Mouse (Mus musculus) forebrain, embryonic 11.5 days (tissue): ENCODE measurements around the gene Ssrp1. TPM values are rescaled to one million over a fixed set of nuclear protein-coding genes. Genes with fewer than 3 reads are reported as not detected.

Experiments used
- ATAC-seq: fragments of 200-750 bp; cut with Nextera tagmentation; replicated peaks from 2 replicates; pipeline ENCODE4 v1.8.0; 2017; ENCODE audit warnings: moderate TSS enrichment; ENCODE audit not compliant: low FRiP score
- DNase-seq: peaks from one replicate; pipeline ENCODE4 v3.0.0-alpha.2; 2017; ENCODE audit warnings: low spot score
- H3K27ac ChIP-seq: fragments of 300-500 bp; sonication (generic); 2 replicates; pipeline ENCODE4 v1.5.1; 2014; ENCODE audit warnings: low read depth, low read length
- H3K27me3 ChIP-seq: fragments of 300-500 bp; sonication (generic); 2 replicates; pipeline ENCODE4 v1.6.1; 2014; ENCODE audit warnings: mild to moderate bottlenecking, low read length, mixed read lengths; ENCODE audit not compliant: control insufficient read depth, insufficient read depth
- H3K36me3 ChIP-seq: fragments of 300-500 bp; sonication (generic); 2 replicates; pipeline ENCODE4 v1.6.1; 2014; ENCODE audit warnings: mild to moderate bottlenecking, low read length, moderate library complexity, mixed read lengths; ENCODE audit not compliant: control insufficient read depth, insufficient read depth
- H3K4me1 ChIP-seq: fragments of 300-500 bp; sonication (generic); replicated peaks from 2 replicates; pipeline ENCODE4 v1.6.1; 2014; ENCODE audit warnings: low read length, mixed read lengths; ENCODE audit not compliant: control insufficient read depth, insufficient read depth
- H3K4me2 ChIP-seq: fragments of 300-500 bp; sonication (generic); 2 replicates; pipeline ENCODE4 v1.6.1; 2014; ENCODE audit warnings: low read depth, mild to moderate bottlenecking, low read length, moderate library complexity, mixed read lengths; ENCODE audit not compliant: severe bottlenecking
- H3K4me3 ChIP-seq: fragments of 300-500 bp; sonication (generic); 2 replicates; pipeline ENCODE4 v1.5.1; 2014; ENCODE audit warnings: low read depth, low read length
- H3K9ac ChIP-seq: fragments of 300-500 bp; sonication (generic); 2 replicates; pipeline ENCODE4 v1.6.1; 2014; ENCODE audit warnings: low read length
- H3K9me3 ChIP-seq: fragments of 300-500 bp; sonication (generic); 2 replicates; pipeline ENCODE4 v1.6.1; 2016; ENCODE audit warnings: low read length, mixed read lengths; ENCODE audit not compliant: control insufficient read depth
- WGBS: fragments of 180-500 bp; shearing (Covaris S2); extraction: QIAGEN DNeasy Blood & Tissue Kit; methylation state at CpG from one replicate; pipeline ENCODE4 v1.1.7; 2014; 5-methylcytosine and 5-hydroxymethylcytosine counted together
- polyA plus RNA-seq: library from polyadenylated mRNA; unstranded; fragments of >200 nt; fragmentation: Nextera tagmentation; extraction: Ambion mirVana; gene quantifications from 2 replicates; pipeline ENCODE4 v1.2.1, GENCODE M21; 2014

Gene Ssrp1
- polyA plus RNA-seq, 1 experiment from 2014 or later = 375 TPM

GRCm38 (mm10) chr2:85060591-85061060 lies 23.6 kb downstream of the Ssrp1 start:
- DNase-seq = no peak
- 18% methylated on average over 11 of the region's 11 CpGs for whole genome bisulfite sequencing
- no peak overlapping the region for H3K27ac ChIP-seq
- no peaks in the 10 kb centered on the region; the same call in 1 of the 2 replicates for H3K4me1 ChIP-seq
- peak overlapping the region; percentile 17; the same call in 1 of the 2 replicates for H3K9ac ChIP-seq
- no peaks in the 10 kb centered on the region for H3K9me3 ChIP-seq
- H3K4me3 ChIP-seq = no peak overlapping the region
- peak overlapping the region; percentile 19; the same call in 1 of the 2 replicates for H3K4me2 ChIP-seq
- peak; percentile 51 for ATAC-seq
- peaks cover 4% of the 10 kb centered on the region; the same call in 1 of the 2 replicates for H3K36me3 ChIP-seq
- H3K27me3 ChIP-seq = no peaks in the 10 kb centered on the region

- DNase-seq (no peak), ATAC-seq (no peak; the same call in 1 of the 2 replicates)
- WGBS = 48% methylated on average over 10 of the region's 10 CpGs
- Histone ChIP-seq H3K9me3 (no peaks in the 10 kb centered on the region), H3K4me1 (no peaks in the 10 kb centered on the region; the same call in 1 of the 2 replicates), H3K4me3 (no peak overlapping the region), H3K27me3 (no peaks in the 10 kb centered on the region), H3K9ac (no peak overlapping the region; the same call in 1 of the 2 replicates), H3K36me3 (peaks cover 4% of the 10 kb centered on the region; the same call in 1 of the 2 replicates), H3K4me2 (peak overlapping the region; percentile 19; the same call in 1 of the 2 replicates), H3K27ac (no peak overlapping the region)
These were observed 24.1 kb downstream of the Ssrp1 start for GRCm38 (mm10) chr2:85061107-85061541.

GRCm38 (mm10) chr2:85065141-85065875 lies 28.3 kb downstream of the Ssrp1 start:
- no peaks in the 10 kb centered on the region for H3K27me3 ChIP-seq
- no peaks in the 10 kb centered on the region; the same call in 1 of the 2 replicates for H3K4me1 ChIP-seq
- no peak overlapping the region for H3K4me3 ChIP-seq
- 92% methylated on average over 12 of the region's 12 CpGs for WGBS
- no peak for ATAC-seq
- H3K4me2 ChIP-seq = no peak overlapping the region
- no peak overlapping the region for H3K27ac ChIP-seq
- H3K36me3 ChIP-seq = no peaks in the 10 kb centered on the region; the same call in 1 of the 2 replicates
- no peak for DNase-seq
- no peaks in the 10 kb centered on the region for H3K9me3 ChIP-seq
- no peak overlapping the region for H3K9ac ChIP-seq

- no peak overlapping the region for H3K9ac ChIP-seq
- H3K4me1 ChIP-seq = no peaks in the 10 kb centered on the region
- H3K4me2 ChIP-seq = no peak overlapping the region
- 92% methylated on average over 5 of the region's 5 CpGs for WGBS
- no peak overlapping the region for H3K4me3 ChIP-seq
- no peaks in the 10 kb centered on the region; the same call in 1 of the 2 replicates for H3K36me3 ChIP-seq
- DNase-seq = no peak
- no peaks in the 10 kb centered on the region for H3K27me3 ChIP-seq
- no peak overlapping the region for H3K27ac ChIP-seq
- no peaks in the 10 kb centered on the region for H3K9me3 ChIP-seq
- ATAC-seq = no peak
These were observed 29.9 kb downstream of the Ssrp1 start for GRCm38 (mm10) chr2:85066937-85067336.

DNA sequence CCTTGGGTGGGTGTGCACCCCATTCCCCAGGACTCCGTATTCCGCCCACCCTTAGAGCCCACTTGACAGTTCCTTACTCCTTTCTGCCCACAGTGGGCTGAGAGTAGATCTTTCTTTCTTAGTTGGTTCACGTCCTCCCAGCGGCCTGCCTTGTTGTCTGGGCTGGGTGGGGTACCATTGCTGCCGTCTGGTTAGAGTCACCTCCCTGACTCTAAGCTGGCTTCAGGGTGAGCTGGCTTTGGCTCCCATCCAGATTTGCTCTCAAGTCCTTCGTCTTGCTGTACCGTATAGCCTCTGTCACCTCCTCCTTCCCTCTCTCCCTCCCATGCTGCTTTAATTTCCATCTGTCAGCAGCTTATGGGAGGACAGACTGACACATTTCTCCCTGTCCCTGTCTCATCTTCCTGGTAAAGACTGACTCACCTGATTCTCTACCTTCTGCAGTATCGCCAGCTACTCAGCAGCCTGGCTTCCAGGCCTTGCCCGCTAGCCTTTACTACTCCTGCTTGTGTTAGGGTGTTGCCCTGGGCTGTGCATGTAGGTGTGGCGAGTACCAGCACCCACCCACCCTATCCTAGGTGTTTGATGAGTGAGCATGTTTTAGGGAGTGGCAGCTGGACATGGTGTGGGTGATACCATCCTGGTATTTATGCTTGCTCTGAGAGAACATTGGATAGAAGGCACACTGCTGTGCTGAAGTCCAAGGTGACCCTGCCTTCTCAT lies 31.0 kb downstream of the Ssrp1 start:
- Histone ChIP-seq H3K27ac (no peak overlapping the region), H3K4me1 (no peaks in the 10 kb centered on the region), H3K9me3 (no peaks in the 10 kb centered on the region), H3K4me2 (no peak overlapping the region), H3K4me3 (no peak overlapping the region), H3K27me3 (no peaks in the 10 kb centered on the region), H3K9ac (no peak overlapping the region), H3K36me3 (no peaks in the 10 kb centered on the region; the same call in 1 of the 2 replicates)
- DNase-seq (no peak), ATAC-seq (no peak)
- 88% methylated on average over 10 of the region's 10 CpGs for WGBS

DNA sequence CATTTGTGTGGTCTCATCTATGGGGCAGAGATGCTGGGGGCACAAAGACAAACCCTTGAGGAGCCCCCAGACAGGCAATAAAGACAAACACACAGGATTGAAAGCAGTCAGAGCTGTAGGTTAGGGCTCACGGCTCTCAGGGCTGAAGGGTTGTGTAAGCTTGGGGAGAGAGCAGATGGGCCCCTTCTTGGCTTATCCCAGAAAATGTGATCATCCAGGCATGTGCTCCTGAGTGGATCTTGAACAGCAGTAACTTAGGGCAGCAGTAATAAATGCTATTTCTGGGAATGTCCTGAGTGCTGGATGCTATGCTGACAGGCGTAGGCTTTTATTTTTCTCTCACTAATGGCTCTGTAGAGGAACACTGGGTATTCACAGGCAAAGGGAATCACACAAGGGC lies 31.6 kb downstream of the Ssrp1 start:
- no peaks in the 10 kb centered on the region for H3K4me1 ChIP-seq
- 86% methylated on average over 2 of the region's 2 CpGs for WGBS
- ATAC-seq (no peak), DNase-seq (no peak)
- no peak overlapping the region for H3K4me3 ChIP-seq
- H3K9me3 ChIP-seq = no peaks in the 10 kb centered on the region
- H3K4me2 ChIP-seq = no peak overlapping the region
- H3K9ac ChIP-seq = no peak overlapping the region
- no peak overlapping the region for H3K27ac ChIP-seq
- no peaks in the 10 kb centered on the region for H3K27me3 ChIP-seq
- H3K36me3 ChIP-seq = no peaks in the 10 kb centered on the region; the same call in 1 of the 2 replicates

- no peaks in the 10 kb centered on the region for H3K9me3 ChIP-seq
- H3K4me3 ChIP-seq = no peak overlapping the region
- no peak for DNase-seq
- no peaks in the 10 kb centered on the region; the same call in 1 of the 2 replicates for H3K36me3 ChIP-seq
- WGBS = 73% methylated on average over 15 of the region's 15 CpGs
- H3K9ac ChIP-seq = no peak overlapping the region
- 0 out of 2 replicates have a peak, but pooled peaks have one; percentile 13 for ATAC-seq
- H3K27me3 ChIP-seq = no peaks in the 10 kb centered on the region
- H3K27ac ChIP-seq = no peak overlapping the region
- H3K4me2 ChIP-seq = no peak overlapping the region
- no peaks in the 10 kb centered on the region for H3K4me1 ChIP-seq
These were observed 33.1 kb downstream of the Ssrp1 start for GRCm38 (mm10) chr2:85070086-85070485.

DNA sequence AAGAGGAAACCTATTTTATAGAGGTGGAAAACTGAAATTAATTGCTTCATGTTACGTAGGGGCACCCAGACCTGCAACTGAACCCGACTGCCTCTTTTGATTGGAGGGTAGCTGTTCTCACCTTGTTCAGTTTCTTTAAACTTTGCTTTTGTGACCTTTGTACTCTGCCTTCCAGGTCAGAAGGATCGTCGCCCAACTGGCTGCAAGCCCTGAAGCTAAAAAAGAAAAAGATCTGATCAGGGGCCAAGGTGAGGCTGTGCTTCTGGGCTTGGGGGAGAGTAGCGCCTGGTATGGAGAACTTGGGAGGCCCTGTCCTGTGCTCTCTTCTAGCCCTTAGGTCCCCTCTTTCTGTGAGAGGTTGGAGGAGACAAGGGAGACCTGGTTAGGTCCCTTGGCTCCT lies 34.9 kb downstream of the Ssrp1 start:
- ATAC-seq (no peak), DNase-seq (no peak)
- Histone ChIP-seq H3K27me3 (no peaks in the 10 kb centered on the region), H3K4me3 (no peak overlapping the region), H3K4me1 (no peaks in the 10 kb centered on the region), H3K27ac (no peak overlapping the region), H3K9me3 (no peaks in the 10 kb centered on the region), H3K36me3 (no peaks in the 10 kb centered on the region; the same call in 1 of the 2 replicates), H3K4me2 (no peak overlapping the region), H3K9ac (no peak overlapping the region)
- 91% methylated on average over 5 of the region's 5 CpGs for WGBS
